Mouse (Mus musculus) embryo, embryonic 10.5 days (tissue): Measurements from ENCODE around the gene Adam1a.

Experiments used
- DNase-seq: peaks from one replicate; pipeline ENCODE4 v3.0.0-alpha.2; 2015; ENCODE audit warnings: low spot score

Gene Adam1a

GRCm38 (mm10) chr5:121493305-121493704, 52.0 kb downstream of the Adam1a start:
- DNase-seq: no peak

- no peak for DNase-seq
Measured at GRCm38 (mm10) chr5:121484801-121485200, 60.5 kb downstream of the Adam1a start.

- DNase-seq: peak; percentile 89
Measured at GRCm38 (mm10) chr5:121477680-121478079, 67.6 kb downstream of the Adam1a start.

GRCm38 (mm10) chr5:121476040-121476439, 69.2 kb downstream of the Adam1a start:
- DNase-seq: no peak

- no peak for DNase-seq
Measured at GRCm38 (mm10) chr5:121474610-121475009, 70.7 kb downstream of the Adam1a start.

- DNase-seq: no peak
Measured at GRCm38 (mm10) chr5:121472411-121472810, 72.9 kb downstream of the Adam1a start.

- DNase-seq: no peak
Measured at GRCm38 (mm10) chr5:121469566-121469965, 75.7 kb downstream of the Adam1a start.
